Mouse (Mus musculus): Measurements from ENCODE around the gene Zscan2. TPM values are rescaled to one million over a fixed set of nuclear protein-coding genes. Genes with fewer than 3 reads are reported as not detected.
A peak's percentile ranks its signal among the peaks of the same experiment; 100 is the strongest.

The Zscan2 gene
- total and polyA plus RNA-seq, 3 experiments: 1.8 to 5.3 (median 4.4) TPM

- TF ChIP-seq GATA1 (IDR thresholded peaks at IDR 0.05; ENCODE audit: borderline replicate concordance, low read length): no peak
- TF ChIP-seq TAL1 (conservative IDR thresholded peaks at IDR 0.05; ENCODE audit: low read depth, low read length): no peak
- TF ChIP-seq POLR2AphosphoS5 (IDR thresholded peaks at IDR 0.05; ENCODE audit: insufficient replicate concordance, low read depth, low read length): no peak
- no peak for TF ChIP-seq CTCF (IDR thresholded peaks at IDR 0.05; ENCODE audit: low read depth, low read length)
- no peak for TF ChIP-seq GATA2 (IDR thresholded peaks at IDR 0.05; ENCODE audit: borderline replicate concordance, low read depth, low read length)
- DNase-seq (ENCODE audit: low spot score) (no peak), ATAC-seq (ENCODE audit: extremely low read depth, insufficient number of reproducible peaks, low FRiP score, poor library complexity, severe bottlenecking) (no peak)
- Histone ChIP-seq H3K4me1 (ENCODE audit: insufficient read depth, low read depth, low read length) (peaks cover 32% of the 10 kb centered on the region), H3K27me3 (ENCODE audit: insufficient read depth, low read length) (no peaks in the 10 kb centered on the region), H3K9me3 (replicated peaks) (no peaks in the 10 kb centered on the region), H3K4me3 (ENCODE audit: low read depth, low read length) (no peak overlapping the region), H3K36me3 (replicated peaks) (peaks cover 87% of the 10 kb centered on the region)
These were observed 57.3 kb downstream of the Zscan2 start for GRCm38 (mm10) chr7:80917916-80918465.

- Histone ChIP-seq H3K4me1 (ENCODE audit: insufficient read depth, low read depth, low read length) (peaks cover 28% of the 10 kb centered on the region), H3K9me3 (replicated peaks) (no peaks in the 10 kb centered on the region), H3K27me3 (ENCODE audit: insufficient read depth, low read length) (no peaks in the 10 kb centered on the region), H3K36me3 (replicated peaks) (peaks cover 86% of the 10 kb centered on the region), H3K4me3 (ENCODE audit: low read depth, low read length) (peak overlapping the region; percentile 45; the same call in 1 of the 2 replicates)
- TF ChIP-seq GATA2 (IDR thresholded peaks at IDR 0.05; ENCODE audit: borderline replicate concordance, low read depth, low read length) (no peak), CTCF (IDR thresholded peaks at IDR 0.05; ENCODE audit: low read depth, low read length) (no peak), TAL1 (conservative IDR thresholded peaks at IDR 0.05; ENCODE audit: low read depth, low read length) (no peak), GATA1 (IDR thresholded peaks at IDR 0.05; ENCODE audit: borderline replicate concordance, low read length) (no peak), POLR2AphosphoS5 (IDR thresholded peaks at IDR 0.05; ENCODE audit: insufficient replicate concordance, low read depth, low read length) (no peak)
- DNase-seq (ENCODE audit: low spot score) (peak; percentile 54), ATAC-seq (ENCODE audit: extremely low read depth, insufficient number of reproducible peaks, low FRiP score, poor library complexity, severe bottlenecking) (peak; percentile 81)
These were observed 58.4 kb downstream of the Zscan2 start for GRCm38 (mm10) chr7:80918982-80919646.

- H3K4me1 ChIP-seq (ENCODE audit: insufficient read depth, low read depth, low read length): peaks cover 27% of the 10 kb centered on the region
- no peaks in the 10 kb centered on the region for H3K9me3 ChIP-seq (replicated peaks)
- peaks cover 86% of the 10 kb centered on the region for H3K36me3 ChIP-seq (replicated peaks)
- ATAC-seq (ENCODE audit: extremely low read depth, insufficient number of reproducible peaks, low FRiP score, poor library complexity, severe bottlenecking): no peak
- DNase-seq (ENCODE audit: low spot score): no peak
- H3K4me3 ChIP-seq (ENCODE audit: low read depth, low read length): no peak overlapping the region
- TF ChIP-seq POLR2AphosphoS5 (IDR thresholded peaks at IDR 0.05; ENCODE audit: insufficient replicate concordance, low read depth, low read length) (no peak), GATA2 (IDR thresholded peaks at IDR 0.05; ENCODE audit: borderline replicate concordance, low read depth, low read length) (no peak), TAL1 (conservative IDR thresholded peaks at IDR 0.05; ENCODE audit: low read depth, low read length) (no peak), GATA1 (IDR thresholded peaks at IDR 0.05; ENCODE audit: borderline replicate concordance, low read length) (no peak), CTCF (IDR thresholded peaks at IDR 0.05; ENCODE audit: low read depth, low read length) (no peak)
- H3K27me3 ChIP-seq (ENCODE audit: insufficient read depth, low read length): no peaks in the 10 kb centered on the region
These were observed 58.9 kb downstream of the Zscan2 start for GRCm38 (mm10) chr7:80919647-80920008.

GRCm38 (mm10) chr7:80923165-80923564 is 62.4 kb downstream of the Zscan2 start:
- H3K9me3 ChIP-seq (replicated peaks): no peaks in the 10 kb centered on the region
- H3K27me3 ChIP-seq (ENCODE audit: insufficient read depth, low read length): no peaks in the 10 kb centered on the region
- DNase-seq (ENCODE audit: low spot score): no peak
- H3K36me3 ChIP-seq (replicated peaks): peaks cover 81% of the 10 kb centered on the region
- no peak for ATAC-seq (ENCODE audit: extremely low read depth, insufficient number of reproducible peaks, low FRiP score, poor library complexity, severe bottlenecking)
- H3K4me1 ChIP-seq (ENCODE audit: insufficient read depth, low read depth, low read length): peaks cover 23% of the 10 kb centered on the region
- TF ChIP-seq TAL1 (conservative IDR thresholded peaks at IDR 0.05; ENCODE audit: low read depth, low read length) (no peak), GATA2 (IDR thresholded peaks at IDR 0.05; ENCODE audit: borderline replicate concordance, low read depth, low read length) (no peak)
- H3K4me3 ChIP-seq (ENCODE audit: low read depth, low read length): no peak overlapping the region

Other genes with a start within 250 kb of the Zscan2 start
- gene Crtc3, start 172.0 kb upstream of the Zscan2 start, total RNA-seq (2014; fragmentation: Nextera tagmentation): 71.9 and 98.5 TPM in 2 replicates
- gene Crtc3, start 172.0 kb upstream of the Zscan2 start, total RNA-seq (2017): 12.3 and 13.6 TPM in 2 replicates
- 25.6 and 34.4 TPM in 2 replicates for gene Crtc3, start 172.0 kb upstream of the Zscan2 start, polyA plus RNA-seq (2012)
- 165 and 179 TPM in 2 replicates for gene Iqgap1, start 34.9 kb upstream of the Zscan2 start, total RNA-seq (2014; fragmentation: Nextera tagmentation)
- gene Iqgap1, start 34.9 kb upstream of the Zscan2 start, total RNA-seq (2017): 153 and 174 TPM in 2 replicates
- gene Iqgap1, start 34.9 kb upstream of the Zscan2 start, polyA plus RNA-seq (2012): 16.3 and 22.0 TPM in 2 replicates
- 13.2 and 14.4 TPM in 2 replicates for gene Wdr73, start 40.3 kb downstream of the Zscan2 start, total RNA-seq (2014; fragmentation: Nextera tagmentation)
- gene Wdr73, start 40.3 kb downstream of the Zscan2 start, total RNA-seq (2017): 31.1 and 35.0 TPM in 2 replicates
- 17.7 and 19.0 TPM in 2 replicates for gene Wdr73, start 40.3 kb downstream of the Zscan2 start, polyA plus RNA-seq (2012)
- gene Nmb, start 44.2 kb downstream of the Zscan2 start, total RNA-seq (2014; fragmentation: Nextera tagmentation): 1.5 and 1.6 TPM in 2 replicates
- 1.4 and 2.6 TPM in 2 replicates for gene Nmb, start 44.2 kb downstream of the Zscan2 start, total RNA-seq (2017)
- gene Nmb, start 44.2 kb downstream of the Zscan2 start, polyA plus RNA-seq (2012): 0.93 and 1.1 TPM in 2 replicates
- 177 and 221 TPM in 2 replicates for gene Sec11a, start 86.9 kb downstream of the Zscan2 start, total RNA-seq (2014; fragmentation: Nextera tagmentation)
- gene Sec11a, start 86.9 kb downstream of the Zscan2 start, total RNA-seq (2017): 395 and 472 TPM in 2 replicates
- gene Sec11a, start 86.9 kb downstream of the Zscan2 start, polyA plus RNA-seq (2012): 6.3 and 7.7 TPM in 2 replicates
- gene Zfp592, start 132.8 kb downstream of the Zscan2 start, total RNA-seq (2014; fragmentation: Nextera tagmentation): 72.4 and 79.7 TPM in 2 replicates
- 25.6 and 30.3 TPM in 2 replicates for gene Zfp592, start 132.8 kb downstream of the Zscan2 start, total RNA-seq (2017)
- gene Zfp592, start 132.8 kb downstream of the Zscan2 start, polyA plus RNA-seq (2012): 60.5 and 70.4 TPM in 2 replicates
- 13.8 and 16.6 TPM in 2 replicates for gene Alpk3, start 196.7 kb downstream of the Zscan2 start, total RNA-seq (2014; fragmentation: Nextera tagmentation)
- gene Alpk3, start 196.7 kb downstream of the Zscan2 start, total RNA-seq (2017): 3.1 and 3.9 TPM in 2 replicates
- 5.7 and 7.7 TPM in 2 replicates for gene Alpk3, start 196.7 kb downstream of the Zscan2 start, polyA plus RNA-seq (2012)